Mouse (Mus musculus): ENCODE measurements around the gene Sumf2. TPM values are rescaled to one million over a fixed set of nuclear protein-coding genes. Genes with fewer than 3 reads are reported as not detected.

The Sumf2 gene
- 112 TPM for polyA plus RNA-seq (2021)

DNA sequence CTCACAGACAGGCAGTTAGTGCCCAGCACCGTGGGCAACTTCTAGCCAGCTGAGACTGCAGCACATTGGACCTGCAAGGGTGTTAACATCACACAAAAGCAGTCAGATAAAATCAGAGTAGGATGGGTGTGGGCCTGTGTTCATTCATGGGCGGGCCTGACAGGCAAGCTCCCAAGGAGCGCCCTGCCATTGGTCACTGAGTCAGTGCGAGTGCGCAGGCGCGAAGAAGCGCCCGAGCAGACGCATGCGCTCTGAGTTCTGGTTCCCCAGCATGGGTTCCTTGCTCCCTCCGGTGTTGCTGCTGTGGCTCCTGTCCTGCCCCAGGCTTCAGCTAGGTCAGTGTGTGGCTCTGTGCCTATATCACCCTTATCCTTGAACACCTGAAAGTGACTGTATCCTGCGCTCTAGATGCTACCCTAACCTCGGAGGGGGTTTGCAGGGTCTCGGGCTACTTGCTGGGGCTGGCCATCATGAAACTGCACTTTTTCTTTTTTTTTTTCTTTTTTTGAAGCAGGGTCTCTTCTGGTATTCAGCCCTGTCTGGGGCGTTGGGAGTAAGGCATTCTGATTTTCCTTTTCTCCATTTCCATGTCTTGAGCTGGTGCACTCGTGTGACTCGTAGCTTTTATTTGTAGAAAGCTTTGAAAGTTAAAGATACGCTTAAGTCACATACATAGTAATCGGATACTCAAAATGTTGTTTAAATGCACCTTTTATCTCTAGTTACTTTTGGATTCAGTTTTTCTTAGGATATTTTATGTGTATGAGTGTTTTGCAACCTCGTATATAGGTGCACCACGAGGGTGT, at the start of gene Sumf2:
TSS of gene Sumf2 (plus strand) at position 235 of the 806 bp plus-strand sequence.
- DNase-seq (ENCODE audit: low read depth, low spot score) (peak; percentile 86), ATAC-seq (peak; percentile 94)
- ChIA-PET POLR2A (interaction anchor here (0.6 to 4.4 kb wide), 8 partner anchors 17 to 936 kb away, joined by 3 to 23 read pairs (median 4); partner anchors contain the start of gene Psph), CTCF (interaction anchor here (1.2 to 3.8 kb wide), 8 partner anchors 8 to 65 kb away, joined by 3 to 31 read pairs (median 6); partner anchors contain the start of gene Psph)
- H3K27me3 ChIP-seq: no peaks in the 10 kb centered on the region
- in situ Hi-C loops (cut with MboI; ENCODE audit: low pct_unique_long_range_greater_than_20kb): no loop called here
- TF ChIP-seq CTCF (IDR thresholded peaks at IDR 0.05): no peak

DNA sequence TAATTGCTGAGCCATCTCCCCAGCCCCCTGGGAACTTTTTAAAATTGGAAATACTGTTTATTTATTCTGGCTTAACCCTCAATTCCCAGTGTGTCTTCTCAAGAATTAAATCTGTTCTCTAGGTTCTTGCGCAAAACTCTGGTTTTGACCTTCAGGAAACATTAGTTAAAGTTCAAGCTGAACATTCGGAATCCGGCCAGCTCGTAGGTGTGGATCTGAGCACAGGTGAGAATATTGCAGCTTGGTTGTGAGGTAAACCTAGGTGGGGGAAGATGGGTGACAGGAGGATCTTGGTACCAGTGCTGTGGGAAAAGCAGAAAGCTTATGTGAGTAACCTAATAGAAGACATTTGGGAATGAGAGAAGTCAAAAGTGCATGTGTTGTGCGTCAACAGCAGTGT, 1.9 kb upstream of the Sumf2 start:
- no peaks in the 10 kb centered on the region for H3K27me3 ChIP-seq
- no peak for TF ChIP-seq CTCF (IDR thresholded peaks at IDR 0.05)
- in situ Hi-C loops (cut with MboI; ENCODE audit: low pct_unique_long_range_greater_than_20kb): no loop called here
- ATAC-seq (no peak), DNase-seq (ENCODE audit: low read depth, low spot score) (no peak)
- POLR2A ChIA-PET: interaction anchor here (0.7 to 4.4 kb wide), 2 partner anchors 52 to 59 kb away, joined by 4 to 23 read pairs; no protein-coding TSS in a partner anchor
- CTCF ChIA-PET: interaction anchor here (3.8 kb wide), 1 partner anchor 52 kb away, joined by 31 read pairs; no protein-coding TSS in a partner anchor

DNA sequence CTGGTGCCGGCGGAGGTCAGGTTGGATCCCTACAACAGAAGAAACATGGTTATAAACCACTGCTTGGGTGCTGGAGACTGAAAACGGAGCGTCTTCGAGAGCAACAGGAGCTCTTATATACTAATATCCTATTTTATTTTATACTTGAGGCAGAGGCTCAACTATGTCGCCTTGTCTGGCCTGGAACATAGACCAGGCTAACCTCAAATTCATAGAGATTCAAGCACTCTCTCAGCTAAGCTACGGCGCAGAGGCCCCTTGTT, 703 bp downstream of the Sumf2 start:
- no peak for DNase-seq (ENCODE audit: low read depth, low spot score)
- in situ Hi-C loops (cut with MboI; ENCODE audit: low pct_unique_long_range_greater_than_20kb): no loop called here
- ChIA-PET CTCF (interaction anchor here (1.3 to 3.8 kb wide), 6 partner anchors 17 to 65 kb away, joined by 4 to 31 read pairs (median 6); partner anchors contain the start of gene Psph), POLR2A (interaction anchor here (0.6 to 4.4 kb wide), 6 partner anchors 30 to 935 kb away, joined by 3 to 23 read pairs (median 4); partner anchors contain the start of gene Psph)
- no peaks in the 10 kb centered on the region for H3K27me3 ChIP-seq
- peak; percentile 37 for ATAC-seq
- no peak for TF ChIP-seq CTCF (IDR thresholded peaks at IDR 0.05)

- ATAC-seq (peak; percentile 95), DNase-seq (ENCODE audit: low read depth, low spot score) (peak; percentile 35)
- H3K27me3 ChIP-seq: no peaks in the 10 kb centered on the region
- peak; percentile 71 for TF ChIP-seq CTCF (IDR thresholded peaks at IDR 0.05)
- CTCF ChIA-PET: interaction anchor here (0.7 to 5.1 kb wide), 18 partner anchors 9 to 76 kb away, joined by 3 to 68 read pairs (median 4); partner anchors contain the start of genes Chchd2, Psph and Sumf2
- in situ Hi-C loops (cut with MboI; ENCODE audit: low pct_unique_long_range_greater_than_20kb): no loop called here
- POLR2A ChIA-PET: interaction anchor here (0.7 to 2.0 kb wide), 5 partner anchors 22 to 473 kb away, joined by 4 to 8 read pairs (median 5); no protein-coding TSS in a partner anchor
These were observed 8.4 kb downstream of the Sumf2 start for GRCm38 (mm10) chr5:129855163-129855562.

- ChIA-PET CTCF (interaction anchor here (0.9 to 5.1 kb wide), 9 partner anchors 8 to 254 kb away, joined by 3 to 68 read pairs (median 5); no protein-coding TSS in a partner anchor), POLR2A (no interaction called here)
- ATAC-seq (no peak), DNase-seq (ENCODE audit: low read depth, low spot score) (no peak)
- H3K27me3 ChIP-seq: no peaks in the 10 kb centered on the region
- TF ChIP-seq CTCF (IDR thresholded peaks at IDR 0.05): peak; percentile 53
- in situ Hi-C loops (cut with MboI; ENCODE audit: low pct_unique_long_range_greater_than_20kb): no loop called here
These were observed 9.6 kb downstream of the Sumf2 start for GRCm38 (mm10) chr5:129856414-129856813.

DNA sequence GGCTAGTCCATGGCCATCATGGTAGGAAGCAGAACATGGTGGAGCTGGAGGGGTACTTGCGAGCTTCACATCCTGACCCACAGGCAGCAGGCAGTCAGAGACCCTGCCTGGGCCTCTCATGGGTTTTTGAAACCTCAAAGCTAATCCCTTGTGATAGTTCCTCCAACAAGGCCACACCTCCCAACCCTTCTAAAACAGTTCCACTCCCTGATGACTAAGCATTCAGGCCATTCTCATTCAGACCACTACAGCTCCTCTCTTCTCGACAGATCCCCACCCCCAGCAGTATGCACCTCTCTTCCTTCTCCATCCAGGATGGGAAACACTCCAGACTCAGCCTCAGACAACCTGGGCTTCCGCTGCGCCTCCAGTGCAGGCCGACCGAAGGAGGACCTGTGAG, 15.5 kb downstream of the Sumf2 start:
- no peak for DNase-seq (ENCODE audit: low read depth, low spot score)
- ChIA-PET POLR2A (no interaction called here), CTCF (interaction anchor here (1.0 to 1.8 kb wide), 2 partner anchors 10 to 11 kb away, joined by 3 to 5 read pairs; no protein-coding TSS in a partner anchor)
- H3K27me3 ChIP-seq: no peaks in the 10 kb centered on the region
- no peak for TF ChIP-seq CTCF (IDR thresholded peaks at IDR 0.05)
- ATAC-seq: no peak
- in situ Hi-C loops (cut with MboI; ENCODE audit: low pct_unique_long_range_greater_than_20kb): no loop called here

DNA sequence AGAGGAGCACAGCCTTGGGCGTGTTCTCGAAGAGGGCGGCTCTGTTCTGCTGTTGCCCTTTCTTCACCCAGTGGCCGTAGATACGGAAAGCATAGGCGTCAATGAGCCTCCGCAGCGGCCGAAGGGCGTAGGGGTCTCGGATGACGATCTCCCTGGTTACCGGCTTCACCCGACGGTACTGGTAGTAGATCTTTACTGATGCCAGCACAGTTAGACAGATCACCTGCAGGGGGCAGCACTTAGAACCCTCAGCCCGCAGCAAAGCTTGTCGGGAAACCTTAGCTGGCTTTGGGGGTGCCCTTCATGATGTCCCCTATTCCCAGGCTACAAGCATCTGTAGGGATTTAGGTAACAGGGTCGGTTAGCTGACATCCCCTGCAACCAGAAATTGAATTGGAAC, 17.7 kb downstream of the Sumf2 start:
- in situ Hi-C loops (cut with MboI; ENCODE audit: low pct_unique_long_range_greater_than_20kb): no loop called here
- ATAC-seq (no peak), DNase-seq (ENCODE audit: low read depth, low spot score) (no peak)
- peak; percentile 81 for TF ChIP-seq CTCF (IDR thresholded peaks at IDR 0.05)
- H3K27me3 ChIP-seq: no peaks in the 10 kb centered on the region
- CTCF ChIA-PET: interaction anchor here (0.7 to 2.7 kb wide), 14 partner anchors 9 to 85 kb away, joined by 3 to 19 read pairs (median 4); partner anchors contain the start of genes Chchd2 and Sumf2
- POLR2A ChIA-PET: interaction anchor here (1.8 kb wide), 1 partner anchor 18 kb away, joined by 5 read pairs; the partner anchor contains the start of gene Sumf2

DNA sequence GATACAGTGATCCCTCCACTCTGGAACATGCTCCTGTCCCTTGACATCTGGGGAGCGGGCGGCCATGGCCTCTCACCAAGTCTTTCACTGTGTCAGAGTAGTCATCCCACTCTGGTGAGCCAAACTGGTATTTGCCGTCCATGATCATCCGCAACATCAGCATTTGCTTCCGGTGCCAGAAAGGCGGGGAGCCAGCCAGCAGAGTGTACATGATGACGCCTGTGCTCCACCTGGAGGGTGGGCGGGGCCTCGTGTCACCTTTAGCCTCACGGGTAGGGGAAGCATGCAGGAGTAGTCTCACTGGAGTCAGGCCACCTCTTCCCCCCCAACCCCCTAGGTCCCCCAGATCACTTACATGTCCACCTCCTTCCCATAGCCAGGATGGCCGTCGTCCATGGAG, 19.1 kb downstream of the Sumf2 start:
- CTCF ChIA-PET: interaction anchor here (2.1 to 2.7 kb wide), 2 partner anchors 10 to 11 kb away, joined by 17 to 19 read pairs; no protein-coding TSS in a partner anchor
- DNase-seq (ENCODE audit: low read depth, low spot score): no peak
- in situ Hi-C loops (cut with MboI; ENCODE audit: low pct_unique_long_range_greater_than_20kb): no loop called here

GRCm38 (mm10) chr5:129869238-129869995, 22.6 kb downstream of the Sumf2 start:
- DNase-seq (ENCODE audit: low read depth, low spot score) (no peak), ATAC-seq (no peak)
- CTCF ChIA-PET: interaction anchor here (12.7 kb wide), 1 partner anchor 15 kb away, joined by 68 read pairs; no protein-coding TSS in a partner anchor
- in situ Hi-C loops (cut with MboI; ENCODE audit: low pct_unique_long_range_greater_than_20kb): no loop called here
- no peaks in the 10 kb centered on the region for H3K27me3 ChIP-seq
- POLR2A ChIA-PET: interaction anchor here (0.5 kb wide), 1 partner anchor 89 kb away, joined by 4 read pairs; no protein-coding TSS in a partner anchor
- TF ChIP-seq CTCF (IDR thresholded peaks at IDR 0.05): no peak

More for the DNA sequence above, 19.1 kb downstream of the Sumf2 start:
- POLR2A ChIA-PET: no interaction called here
- no peak for TF ChIP-seq CTCF (IDR thresholded peaks at IDR 0.05)
- no peaks in the 10 kb centered on the region for H3K27me3 ChIP-seq
- no peak for ATAC-seq

GRCm38 (mm10) chr5:129871238-129871637, 24.5 kb downstream of the Sumf2 start:
- CTCF ChIA-PET: interaction anchor here (12.7 kb wide), 1 partner anchor 17 kb away, joined by 68 read pairs; no protein-coding TSS in a partner anchor
- no peaks in the 10 kb centered on the region for H3K27me3 ChIP-seq
- DNase-seq (ENCODE audit: low read depth, low spot score) (no peak), ATAC-seq (no peak)
- no peak for TF ChIP-seq CTCF (IDR thresholded peaks at IDR 0.05)
- in situ Hi-C loops (cut with MboI; ENCODE audit: low pct_unique_long_range_greater_than_20kb): no loop called here
- POLR2A ChIA-PET: no interaction called here

Measured in Patski (cell line).